Mouse (Mus musculus) megakaryocyte, embryonic 14.5 days (primary cell): Measurements from ENCODE around the gene Raph1.

Source experiments
- FLI1 ChIP-seq: IDR thresholded peaks from 2 replicates; pipeline ENCODE4 v1.6.1; 2012; ENCODE audit warnings: low read length, inconsistent platforms, mixed read lengths
- GATA1 ChIP-seq: IDR thresholded peaks from 3 replicates; pipeline ENCODE4 v1.6.1; 2012; ENCODE audit warnings: mixed read lengths, low read length, inconsistent platforms, borderline replicate concordance

DNA sequence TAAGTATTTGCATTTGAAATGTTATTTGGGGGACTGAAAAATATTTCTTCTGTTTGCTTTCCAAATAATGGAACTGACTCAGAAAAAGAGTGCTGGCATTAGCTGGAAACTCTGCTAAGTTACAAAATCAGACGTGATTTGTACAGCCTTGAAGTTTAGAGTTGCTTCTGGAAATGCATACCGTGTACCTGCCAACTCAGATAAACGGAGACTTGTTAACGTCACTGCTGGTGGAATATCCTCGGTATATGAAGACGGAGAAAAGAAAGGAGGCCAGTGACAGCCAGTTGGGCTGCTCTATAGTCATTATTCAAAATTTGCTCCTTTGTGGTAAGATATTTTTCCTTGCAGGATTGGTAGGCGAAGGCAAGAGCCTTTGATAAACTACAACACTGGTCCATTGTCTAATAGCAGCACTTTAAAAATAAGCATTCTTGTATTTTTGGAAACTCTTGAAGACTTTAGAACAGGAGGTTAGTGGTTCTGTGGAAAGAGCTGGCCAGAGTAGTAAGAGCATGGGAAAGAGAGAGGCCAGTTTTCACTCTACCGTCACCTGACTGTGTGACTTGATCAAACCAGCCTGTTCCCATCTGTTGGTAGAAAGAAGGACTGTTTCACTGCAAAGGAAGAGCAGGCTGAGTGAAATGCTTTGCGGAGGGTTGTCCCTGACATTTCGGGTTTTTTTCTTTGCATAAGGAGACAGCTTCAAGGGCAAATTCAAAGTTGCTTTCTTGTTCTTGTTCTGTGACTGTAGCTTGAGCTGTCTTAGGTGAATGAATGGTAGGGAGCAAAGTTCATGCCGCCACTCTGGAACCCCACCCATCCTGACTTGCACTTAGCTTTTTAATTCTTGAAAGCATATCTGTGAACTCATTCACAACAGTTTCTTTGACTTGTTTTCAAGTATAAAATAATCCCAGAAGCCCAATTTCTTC lies 29.7 kb upstream of the Raph1 start:
- TF ChIP-seq GATA1 = no peak
- no peak for TF ChIP-seq FLI1
